Mouse (Mus musculus): ENCODE data around the gene Tmem40.

- no peak for TF ChIP-seq POLR2A (IDR thresholded peaks at IDR 0.05; ENCODE audit: insufficient read length, low read depth)
- TF ChIP-seq POLR2AphosphoS2 (IDR thresholded peaks at IDR 0.05; ENCODE audit: insufficient read length, low read depth) = no peak
- no peak for TF ChIP-seq TCF3 (IDR thresholded peaks at IDR 0.05; ENCODE audit: insufficient read length, low read depth)
- TF ChIP-seq E2F4 (IDR thresholded peaks at IDR 0.05; ENCODE audit: insufficient read depth) = no peak
- no peak for TF ChIP-seq MYOG (IDR thresholded peaks at IDR 0.05; ENCODE audit: control insufficient read depth in 1 of 3, insufficient read depth in 1 of 3, insufficient read length in 2 of 3, low read depth in 2 of 3)
- TF ChIP-seq MYOD1 (IDR thresholded peaks at IDR 0.05; ENCODE audit: control insufficient read depth in 1 of 3, insufficient read length in 2 of 3, low read depth in 2 of 3) = no peak
- TF ChIP-seq SRF (IDR thresholded peaks at IDR 0.05; ENCODE audit: control insufficient read depth, insufficient read length, low read depth) = no peak
- TF ChIP-seq TCF12 (IDR thresholded peaks at IDR 0.05; ENCODE audit: insufficient read depth, poor library complexity, severe bottlenecking) = no peak
- TF ChIP-seq CEBPB (IDR thresholded peaks at IDR 0.05; ENCODE audit: insufficient read depth, poor library complexity, severe bottlenecking) = no peak
- no peak for TF ChIP-seq USF1 (IDR thresholded peaks at IDR 0.05; ENCODE audit: low read depth)
These were observed 28.8 kb upstream of the Tmem40 start for GRCm38 (mm10) chr6:115791016-115791415.
